In the genomic region with DNA sequence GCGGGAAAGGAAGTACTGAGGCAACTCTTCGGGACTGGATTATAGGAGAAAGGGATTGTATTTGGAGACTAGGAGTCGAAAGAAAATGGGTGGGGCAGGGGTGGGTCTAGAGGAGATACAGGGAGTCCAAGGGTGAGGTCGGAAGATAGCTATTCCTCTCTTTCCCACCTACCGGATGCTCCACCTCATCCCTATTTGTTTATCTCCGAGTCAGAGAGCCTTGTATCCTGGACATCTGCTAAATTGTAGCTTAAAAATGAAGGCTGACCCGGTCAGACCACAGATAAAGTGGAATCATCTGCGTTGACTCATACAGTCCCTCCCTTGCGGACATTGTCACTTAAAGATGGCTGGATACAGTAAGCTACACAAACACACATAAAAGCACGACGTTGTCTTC, we compare ENCODE assay signal across 7 mouse cellular contexts. TPM values are rescaled to one million over a fixed set of nuclear protein-coding genes. Genes with fewer than 3 reads are reported as not detected.
DNase-seq lines count a peak whose midpoint lies in the region; ATAC-seq and TF ChIP-seq lines count a peak whose summit lies in the region.

No protein-coding gene starts in this region.

- peak overlapping the region; percentile 96 for H3K4me2 ChIP-seq in lung, postnatal 0 days (replicated peaks; ENCODE audit: low read depth, low read length)
- peak overlapping the region; percentile 95 for H3K4me2 ChIP-seq in limb, embryonic 15.5 days
- peak overlapping the region; percentile 96 for H3K4me2 ChIP-seq in stomach, embryonic 16.5 days (ENCODE audit: low read depth, low read length)

- ATAC-seq in lung, postnatal 0 days, result no peak
- ATAC-seq in limb, embryonic 15.5 days (ENCODE audit: insufficient number of reproducible peaks, low FRiP score, low TSS enrichment, low read depth), result no peak
- no peak for ATAC-seq in stomach, embryonic 16.5 days (ENCODE audit: insufficient read depth, low FRiP score)
- ATAC-seq in megakaryocyte-erythroid progenitor cell, adult 5-6 weeks (replicated peaks; ENCODE audit: low FRiP score, low TSS enrichment, poor library complexity, severe bottlenecking), result no peak

- H3K9me3 ChIP-seq in lung, postnatal 0 days (ENCODE audit: low read length), result no peaks in the 10 kb centered on the region
- H3K9me3 ChIP-seq in forebrain, embryonic 10.5 days, result no peaks in the 10 kb centered on the region
- H3K9me3 ChIP-seq in limb, embryonic 15.5 days, result no peaks in the 10 kb centered on the region
- H3K9me3 ChIP-seq in stomach, embryonic 16.5 days (replicated peaks; ENCODE audit: control insufficient read depth, low read length), result no peaks in the 10 kb centered on the region

- peak overlapping the region; percentile 99 for H3K27ac ChIP-seq in lung, postnatal 0 days (ENCODE audit: low read length)
- H3K27ac ChIP-seq in forebrain, embryonic 10.5 days, result no peak overlapping the region
- 0 out of 2 replicates have a peak overlapping the region, but pooled peaks have one; percentile 86 for H3K27ac ChIP-seq in limb, embryonic 15.5 days
- H3K27ac ChIP-seq in stomach, embryonic 16.5 days (ENCODE audit: low read length), result 0 out of 2 replicates have a peak overlapping the region, but pooled peaks have one; percentile 10

- no peaks in the 10 kb centered on the region for H3K27me3 ChIP-seq in lung, postnatal 0 days (replicated peaks; ENCODE audit: insufficient read depth, low read length)
- H3K27me3 ChIP-seq in forebrain, embryonic 10.5 days (ENCODE audit: poor library complexity, severe bottlenecking), result peaks cover 95% of the 10 kb centered on the region
- peaks cover 55% of the 10 kb centered on the region for H3K27me3 ChIP-seq in limb, embryonic 15.5 days
- 0 out of 2 replicates have a peak, but pooled peaks cover under 1% of the 10 kb centered on the region for H3K27me3 ChIP-seq in stomach, embryonic 16.5 days (ENCODE audit: control insufficient read depth, insufficient read depth, low read length)

- DNase-seq in lung, postnatal 0 days (ENCODE audit: low spot score), result no peak
- DNase-seq in lung, postnatal 4 days, result no peak
- no peak for DNase-seq in forebrain, embryonic 10.5 days (ENCODE audit: extremely low spot score, low spot score)
- no peak for DNase-seq in spleen, adult 18-20 months

- peak overlapping the region; percentile 77 for H3K4me3 ChIP-seq in lung, postnatal 0 days (ENCODE audit: low read depth, low read length)
- peak overlapping the region; percentile 70 for H3K4me3 ChIP-seq in forebrain, embryonic 10.5 days
- peak overlapping the region; percentile 67 for H3K4me3 ChIP-seq in limb, embryonic 15.5 days
- H3K4me3 ChIP-seq in stomach, embryonic 16.5 days (replicated peaks; ENCODE audit: low read length), result peak overlapping the region; percentile 71

- no peak for TF ChIP-seq CTCF in lung, postnatal 0 days (IDR thresholded peaks at IDR 0.05)

- peak; percentile 83 for TF ChIP-seq EP300 in lung, postnatal 0 days (IDR thresholded peaks at IDR 0.05)

- no peaks in the 10 kb centered on the region for H3K36me3 ChIP-seq in lung, postnatal 0 days (ENCODE audit: insufficient read depth, low read length)
- no peaks in the 10 kb centered on the region for H3K36me3 ChIP-seq in forebrain, embryonic 10.5 days (replicated peaks)
- H3K36me3 ChIP-seq in limb, embryonic 15.5 days, result no peaks in the 10 kb centered on the region
- no peaks in the 10 kb centered on the region for H3K36me3 ChIP-seq in stomach, embryonic 16.5 days (ENCODE audit: control insufficient read depth, insufficient read depth, low read length)

- H3K4me1 ChIP-seq in lung, postnatal 0 days (ENCODE audit: insufficient read depth, low read depth, low read length), result peaks cover 5% of the 10 kb centered on the region; the same call in 1 of the 2 replicates
- H3K4me1 ChIP-seq in forebrain, embryonic 10.5 days, result peaks cover 31% of the 10 kb centered on the region
- peaks cover 18% of the 10 kb centered on the region for H3K4me1 ChIP-seq in limb, embryonic 15.5 days
- H3K4me1 ChIP-seq in stomach, embryonic 16.5 days (ENCODE audit: control insufficient read depth, insufficient read depth, low read length), result peaks cover 12% of the 10 kb centered on the region

- no peak overlapping the region for H3K9ac ChIP-seq in lung, postnatal 0 days (replicated peaks; ENCODE audit: low read depth)
- H3K9ac ChIP-seq in limb, embryonic 15.5 days, result no peak overlapping the region
- peak overlapping the region; percentile 49; the same call in 1 of the 2 replicates for H3K9ac ChIP-seq in stomach, embryonic 16.5 days (ENCODE audit: low read length)

- 23% methylated on average over 11 of the region's 11 CpGs for WGBS in lung, postnatal 0 days
- WGBS in forebrain, embryonic 10.5 days, result 36% methylated on average over 11 of the region's 11 CpGs
- 34% methylated on average over 11 of the region's 11 CpGs for WGBS in limb, embryonic 15.5 days
- 23% methylated on average over 11 of the region's 11 CpGs for WGBS in stomach, embryonic 16.5 days

RNA-seq across cellular contexts. Expression of a gene that starts 1.3 kb away (rescaled TPM):
- 7.8 and 18.7 TPM in 2 replicates for polyA plus RNA-seq in lung, postnatal 0 days (2015; fragmentation: Nextera tagmentation; extraction: Ambion mirVana)
- polyA plus RNA-seq in forebrain, embryonic 10.5 days (2016; fragmentation: Nextera tagmentation; extraction: Ambion mirVana), result 1.7 and 1.8 TPM in 2 replicates
- polyA plus RNA-seq in limb, embryonic 15.5 days (2015; fragmentation: Nextera tagmentation; extraction: Ambion mirVana), result 21.3 and 21.4 TPM in 2 replicates
- polyA plus RNA-seq in stomach, embryonic 16.5 days (2015; fragmentation: Nextera tagmentation; extraction: Ambion mirVana), result 17.1 and 21.0 TPM in 2 replicates
- total RNA-seq in megakaryocyte-erythroid progenitor cell, adult 5-6 weeks (2014; fragmentation: Nextera tagmentation), result 10.6 and 15.9 TPM in 2 replicates
- 6.9 and 7.0 TPM in 2 replicates for total RNA-seq in megakaryocyte-erythroid progenitor cell, adult 5-6 weeks (2017)

RNA-seq across cellular contexts. Expression of a gene that starts 21.0 kb away (rescaled TPM):
- 3.1 and 3.3 TPM in 2 replicates for polyA plus RNA-seq in lung, postnatal 0 days (2015; fragmentation: Nextera tagmentation; extraction: Ambion mirVana)
- polyA plus RNA-seq in forebrain, embryonic 10.5 days (2016; fragmentation: Nextera tagmentation; extraction: Ambion mirVana), result 0.67 and 1.0 TPM in 2 replicates
- 54.1 and 57.4 TPM in 2 replicates for polyA plus RNA-seq in limb, embryonic 15.5 days (2015; fragmentation: Nextera tagmentation; extraction: Ambion mirVana)
- polyA plus RNA-seq in stomach, embryonic 16.5 days (2015; fragmentation: Nextera tagmentation; extraction: Ambion mirVana), result 52.0 and 76.1 TPM in 2 replicates
- total RNA-seq in megakaryocyte-erythroid progenitor cell, adult 5-6 weeks (2014; fragmentation: Nextera tagmentation), result 0.44 and 1.6 TPM in 2 replicates
- 1.9 TPM in 1 of 2 replicates, not detected in the other for total RNA-seq in megakaryocyte-erythroid progenitor cell, adult 5-6 weeks (2017)

RNA-seq across cellular contexts. Expression of a gene that starts 29.6 kb away (rescaled TPM):
- polyA plus RNA-seq in lung, postnatal 0 days (2015; fragmentation: Nextera tagmentation; extraction: Ambion mirVana), result not detected in 2 replicates
- 0.06 and 0.27 TPM in 2 replicates for polyA plus RNA-seq in forebrain, embryonic 10.5 days (2016; fragmentation: Nextera tagmentation; extraction: Ambion mirVana)
- not detected in 2 replicates for polyA plus RNA-seq in limb, embryonic 15.5 days (2015; fragmentation: Nextera tagmentation; extraction: Ambion mirVana)
- polyA plus RNA-seq in stomach, embryonic 16.5 days (2015; fragmentation: Nextera tagmentation; extraction: Ambion mirVana), result 0.12 TPM in 1 of 2 replicates, not detected in the other
- total RNA-seq in megakaryocyte-erythroid progenitor cell, adult 5-6 weeks (2014; fragmentation: Nextera tagmentation), result not detected in 2 replicates
- total RNA-seq in megakaryocyte-erythroid progenitor cell, adult 5-6 weeks (2017), result not detected in 2 replicates

RNA-seq across cellular contexts. Expression of a gene that starts 30.0 kb away (rescaled TPM):
- 8.7 and 10.3 TPM in 2 replicates for polyA plus RNA-seq in lung, postnatal 0 days (2015; fragmentation: Nextera tagmentation; extraction: Ambion mirVana)
- 1.2 and 2.5 TPM in 2 replicates for polyA plus RNA-seq in forebrain, embryonic 10.5 days (2016; fragmentation: Nextera tagmentation; extraction: Ambion mirVana)
- polyA plus RNA-seq in limb, embryonic 15.5 days (2015; fragmentation: Nextera tagmentation; extraction: Ambion mirVana), result 3.6 and 5.2 TPM in 2 replicates
- 9.2 and 9.5 TPM in 2 replicates for polyA plus RNA-seq in stomach, embryonic 16.5 days (2015; fragmentation: Nextera tagmentation; extraction: Ambion mirVana)
- not detected in 2 replicates for total RNA-seq in megakaryocyte-erythroid progenitor cell, adult 5-6 weeks (2014; fragmentation: Nextera tagmentation)
- not detected in 2 replicates for total RNA-seq in megakaryocyte-erythroid progenitor cell, adult 5-6 weeks (2017)

RNA-seq across cellular contexts. Expression of a gene that starts 35.7 kb away (rescaled TPM):
- polyA plus RNA-seq in lung, postnatal 0 days (2015; fragmentation: Nextera tagmentation; extraction: Ambion mirVana), result 47.2 and 58.1 TPM in 2 replicates
- polyA plus RNA-seq in forebrain, embryonic 10.5 days (2016; fragmentation: Nextera tagmentation; extraction: Ambion mirVana), result 85.8 and 91.6 TPM in 2 replicates
- 81.6 and 82.7 TPM in 2 replicates for polyA plus RNA-seq in limb, embryonic 15.5 days (2015; fragmentation: Nextera tagmentation; extraction: Ambion mirVana)
- polyA plus RNA-seq in stomach, embryonic 16.5 days (2015; fragmentation: Nextera tagmentation; extraction: Ambion mirVana), result 71.3 and 74.3 TPM in 2 replicates
- 38.1 and 66.4 TPM in 2 replicates for total RNA-seq in megakaryocyte-erythroid progenitor cell, adult 5-6 weeks (2014; fragmentation: Nextera tagmentation)
- total RNA-seq in megakaryocyte-erythroid progenitor cell, adult 5-6 weeks (2017), result 18.2 and 19.2 TPM in 2 replicates

Comparison
In these comparisons a context has a peak if more than half of its experiments do, and no peak if none do; other contexts are left out.
1. RNA of a gene that starts 21.0 kb away (polyA plus RNA-seq): 54.1 to 57.4 TPM in limb, embryonic 15.5 days and 52.0 to 76.1 TPM in stomach, embryonic 16.5 days; 3.1 to 3.3 TPM in lung, postnatal 0 days and 0.67 to 1.0 TPM in forebrain, embryonic 10.5 days; every median in the first group is over 10 times any median in the second.
2. Peak in every context shown above with its lines, with median percentiles within 50 percentile points of each other: H3K4me2 ChIP-seq and H3K4me3 ChIP-seq.